Mouse (Mus musculus) stomach, postnatal 0 days (tissue): ENCODE measurements around the gene Daam1. TPM values are rescaled to one million over a fixed set of nuclear protein-coding genes. Genes with fewer than 3 reads are reported as not detected.

ENCODE experiments used
- ATAC-seq: fragments of 200-750 bp; cut with Nextera tagmentation; 2 replicates; pipeline ENCODE4 v1.8.0; 2017; ENCODE audit not compliant: low FRiP score, low TSS enrichment
- DNase-seq: peaks from one replicate; pipeline ENCODE4 v3.0.0-alpha.2; 2016; ENCODE audit warnings: low spot score
- H3K27ac ChIP-seq: fragments of 300-500 bp; sonication (generic); replicated peaks from 2 replicates; pipeline ENCODE4 v1.5.1; 2014; ENCODE audit warnings: mild to moderate bottlenecking, control low read depth
- H3K27me3 ChIP-seq: fragments of 300-500 bp; sonication (generic); 2 replicates; pipeline ENCODE4 v1.6.1; 2014; ENCODE audit warnings: low read length; ENCODE audit not compliant: control insufficient read depth, insufficient read depth
- H3K36me3 ChIP-seq: fragments of 300-500 bp; sonication (generic); 2 replicates; pipeline ENCODE4 v1.6.1; 2014; ENCODE audit warnings: low read length, mixed read lengths; ENCODE audit not compliant: control insufficient read depth, insufficient read depth
- H3K4me1 ChIP-seq: fragments of 300-500 bp; sonication (generic); replicated peaks from 2 replicates; pipeline ENCODE4 v1.6.1; 2014; ENCODE audit warnings: antibody characterized with exemption; ENCODE audit not compliant: control insufficient read depth, insufficient read depth
- H3K4me2 ChIP-seq: fragments of 300-500 bp; sonication (generic); replicated peaks from 2 replicates; pipeline ENCODE4 v1.6.1; 2014; ENCODE audit warnings: low read depth, mild to moderate bottlenecking, control low read depth, moderate library complexity
- H3K4me3 ChIP-seq: fragments of 300-500 bp; sonication (generic); 2 replicates; pipeline ENCODE4 v1.5.1; 2014; ENCODE audit warnings: low read depth, low read length, control low read depth
- H3K9ac ChIP-seq: fragments of 300-500 bp; sonication (generic); 2 replicates; pipeline ENCODE4 v1.6.1; 2014; ENCODE audit warnings: mild to moderate bottlenecking, low read length, control low read depth, mixed read lengths
- H3K9me3 ChIP-seq: fragments of 300-500 bp; sonication (generic); 2 replicates; pipeline ENCODE4 v1.6.1; 2016; ENCODE audit warnings: low read length; ENCODE audit not compliant: control insufficient read depth
- CTCF ChIP-seq: IDR thresholded peaks from 2 replicates; pipeline ENCODE4 v1.5.1; 2016; ENCODE audit warnings: antibody characterized with exemption, low read depth, mild to moderate bottlenecking, moderate library complexity
- EP300 ChIP-seq: optimal IDR thresholded peaks from 2 replicates; pipeline ENCODE3; 2016; ENCODE audit warnings: antibody characterized with exemption
- WGBS: fragments of 180-500 bp; shearing (Covaris S2); extraction: QIAGEN DNeasy Blood & Tissue Kit; methylation state at CpG from one replicate; pipeline ENCODE4 v1.1.7; 2014; 5-methylcytosine and 5-hydroxymethylcytosine counted together
- polyA plus RNA-seq: library from polyadenylated mRNA; unstranded; fragments of >200 nt; fragmentation: Nextera tagmentation; extraction: Ambion mirVana; gene quantifications from 2 replicates; pipeline ENCODE4 v1.2.1, GENCODE M21; 2015

The Daam1 gene
- polyA plus RNA-seq, 1 experiment from 2014 or later, result 6.9 TPM

- Histone ChIP-seq H3K27me3 (no peaks in the 10 kb centered on the region), H3K36me3 (peaks cover 9% of the 10 kb centered on the region; the same call in 1 of the 2 replicates), H3K4me2 (no peak overlapping the region), H3K27ac (no peak overlapping the region), H3K9ac (no peak overlapping the region), H3K9me3 (no peaks in the 10 kb centered on the region), H3K4me1 (no peaks in the 10 kb centered on the region; the same call in 1 of the 2 replicates), H3K4me3 (no peak overlapping the region)
- no peak for DNase-seq
- 58% methylated on average over 1 of the region's 1 CpGs for WGBS
- TF ChIP-seq CTCF (no peak), EP300 (no peak)
- no peak for ATAC-seq
These were observed 81.4 kb downstream of the Daam1 start for GRCm38 (mm10) chr12:71912262-71912661.

DNA sequence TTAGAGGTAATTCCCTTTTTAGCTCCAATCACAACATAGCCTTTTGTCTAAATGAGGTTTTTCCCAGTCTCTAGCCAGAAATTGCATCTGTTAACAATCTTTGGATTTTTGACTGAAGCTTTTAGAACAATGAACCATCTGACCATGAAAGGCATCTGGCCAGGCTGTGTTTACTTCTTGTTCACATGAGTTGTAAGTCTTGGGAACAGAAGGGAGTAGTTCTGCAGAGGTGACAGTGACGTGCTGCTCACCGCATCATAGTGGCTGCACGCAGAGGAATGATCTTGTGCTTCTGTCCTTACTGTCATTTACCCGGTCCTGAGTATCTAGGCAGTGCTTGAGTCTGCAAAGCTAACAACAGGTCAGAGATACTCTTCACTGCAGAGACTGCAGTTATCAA lies 88.3 kb downstream of the Daam1 start:
- Histone ChIP-seq H3K4me3 (no peak overlapping the region), H3K9ac (no peak overlapping the region), H3K36me3 (peaks cover 10% of the 10 kb centered on the region; the same call in 1 of the 2 replicates), H3K4me1 (no peaks in the 10 kb centered on the region), H3K4me2 (no peak overlapping the region), H3K9me3 (no peaks in the 10 kb centered on the region), H3K27ac (peak overlapping the region; percentile 61), H3K27me3 (no peaks in the 10 kb centered on the region)
- TF ChIP-seq CTCF, result no peak
- TF ChIP-seq EP300, result no peak
- ATAC-seq (no peak), DNase-seq (no peak)
- 39% methylated on average over 4 of the region's 4 CpGs for WGBS

GRCm38 (mm10) chr12:71919962-71920361 lies 89.1 kb downstream of the Daam1 start:
- H3K27me3 ChIP-seq, result no peaks in the 10 kb centered on the region
- TF ChIP-seq CTCF (no peak), EP300 (no peak)
- no peak for ATAC-seq
- peaks cover 10% of the 10 kb centered on the region; the same call in 1 of the 2 replicates for H3K36me3 ChIP-seq
- no peaks in the 10 kb centered on the region for H3K4me1 ChIP-seq
- no peak overlapping the region for H3K4me2 ChIP-seq
- peak overlapping the region; percentile 35; the same call in 1 of the 2 replicates for H3K27ac ChIP-seq
- WGBS, result 74% methylated on average over 3 of the region's 3 CpGs
- H3K4me3 ChIP-seq, result no peak overlapping the region
- H3K9ac ChIP-seq, result no peak overlapping the region
- H3K9me3 ChIP-seq, result no peaks in the 10 kb centered on the region
- DNase-seq, result no peak

- no peak for ATAC-seq
- TF ChIP-seq EP300, result no peak
- no peak for TF ChIP-seq CTCF
- H3K36me3 ChIP-seq, result no peaks in the 10 kb centered on the region
- H3K9ac ChIP-seq, result no peak overlapping the region
- WGBS, result 87% methylated on average over 5 of the region's 5 CpGs
- no peak overlapping the region for H3K4me3 ChIP-seq
- H3K27ac ChIP-seq, result no peak overlapping the region
- DNase-seq, result no peak
- H3K4me1 ChIP-seq, result no peaks in the 10 kb centered on the region
- H3K9me3 ChIP-seq, result no peaks in the 10 kb centered on the region
- H3K4me2 ChIP-seq, result no peak overlapping the region
- no peaks in the 10 kb centered on the region for H3K27me3 ChIP-seq
These were observed 92.0 kb downstream of the Daam1 start for GRCm38 (mm10) chr12:71922827-71923381.

DNA sequence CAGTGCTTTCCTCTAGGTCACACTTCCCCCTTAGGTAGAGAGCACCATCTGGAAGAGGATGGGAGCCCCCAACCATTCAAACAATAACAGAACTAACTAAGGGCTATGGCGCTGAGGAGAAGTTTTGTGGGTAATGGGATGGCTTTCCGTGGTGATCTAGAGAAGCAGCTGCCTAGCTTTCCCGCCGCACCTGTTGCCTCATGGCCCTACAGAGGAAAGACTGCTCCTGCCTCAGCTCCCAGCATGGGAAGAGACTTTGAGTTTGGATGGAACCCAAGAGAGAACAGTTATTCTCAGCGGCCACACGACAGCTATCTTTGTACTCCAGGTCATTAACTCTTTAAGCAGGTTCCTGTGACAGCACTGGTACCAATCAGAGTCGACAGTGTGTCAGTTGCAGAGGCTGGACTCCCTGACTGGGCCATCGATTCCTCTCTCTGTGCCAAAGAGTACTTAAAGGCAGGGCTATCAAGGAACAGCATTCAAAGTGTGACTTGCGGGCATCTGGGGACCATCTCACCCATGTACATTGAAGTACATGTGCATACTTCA lies 94.2 kb downstream of the Daam1 start:
- Histone ChIP-seq H3K36me3 (no peaks in the 10 kb centered on the region), H3K9me3 (no peaks in the 10 kb centered on the region), H3K9ac (no peak overlapping the region), H3K4me1 (no peaks in the 10 kb centered on the region), H3K4me3 (no peak overlapping the region), H3K27me3 (no peaks in the 10 kb centered on the region), H3K4me2 (no peak overlapping the region), H3K27ac (no peak overlapping the region)
- TF ChIP-seq CTCF (no peak), EP300 (no peak)
- 87% methylated on average over 9 of the region's 9 CpGs for WGBS
- ATAC-seq, result no peak
- no peak for DNase-seq

GRCm38 (mm10) chr12:71925990-71926700 lies 95.3 kb downstream of the Daam1 start:
- Histone ChIP-seq H3K4me2 (no peak overlapping the region), H3K9me3 (no peaks in the 10 kb centered on the region), H3K27ac (no peak overlapping the region), H3K9ac (no peak overlapping the region), H3K27me3 (no peaks in the 10 kb centered on the region), H3K4me3 (no peak overlapping the region), H3K36me3 (no peaks in the 10 kb centered on the region), H3K4me1 (no peaks in the 10 kb centered on the region)
- ATAC-seq (no peak), DNase-seq (no peak)
- no peak for TF ChIP-seq CTCF
- no peak for TF ChIP-seq EP300
- 75% methylated on average over 11 of the region's 11 CpGs for WGBS
